Mouse (Mus musculus): Measurements from ENCODE around the gene Parp3.

The Parp3 gene

DNA sequence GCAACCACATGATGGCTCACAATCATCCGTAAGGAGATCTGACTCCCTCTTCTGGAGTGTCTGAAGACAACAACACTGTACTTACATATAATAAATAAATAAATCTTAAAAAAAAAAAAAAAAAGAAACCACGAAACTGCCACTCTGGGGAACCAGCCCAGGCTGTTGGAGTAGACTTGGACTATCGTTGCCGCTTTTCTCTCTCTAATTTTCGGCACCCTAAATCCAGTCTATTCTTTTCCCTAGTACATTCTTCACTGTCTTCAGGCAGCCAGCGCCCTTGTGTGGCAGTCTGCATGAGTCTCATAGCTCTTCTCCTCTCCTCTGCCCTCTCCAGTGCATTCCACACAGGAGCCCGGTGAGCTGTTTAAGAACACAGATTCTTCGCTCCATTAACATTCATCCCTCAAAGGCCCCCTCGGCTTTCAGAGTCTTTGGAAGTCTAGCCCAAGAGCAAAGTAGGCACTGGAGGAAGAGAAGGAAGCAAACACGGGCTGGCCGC, 48.0 kb downstream of the Parp3 start:
- no peak for DNase-seq (ENCODE audit: low read depth, low spot score)

GRCm38 (mm10) chr9:106421865-106422160, 54.9 kb downstream of the Parp3 start:
- peak; percentile 82 for DNase-seq (ENCODE audit: low read depth, low spot score)

GRCm38 (mm10) chr9:106421033-106421864, 55.5 kb downstream of the Parp3 start:
- no peak for DNase-seq (ENCODE audit: low read depth, low spot score)

GRCm38 (mm10) chr9:106420608-106421007, 56.1 kb downstream of the Parp3 start:
- no peak for DNase-seq (ENCODE audit: low read depth, low spot score)
